Mouse (Mus musculus): ENCODE results near the gene Lrch1. TPM values are rescaled to one million over a fixed set of nuclear protein-coding genes. Genes with fewer than 3 reads are reported as not detected.
A peak's percentile ranks its signal among the peaks of the same experiment; 100 is the strongest.

Gene Lrch1
- polyA plus RNA-seq, 1 experiment from 2014 or later = 10.1 TPM

- Histone ChIP-seq H3K9ac (replicated peaks; ENCODE audit: low read length) (no peak overlapping the region), H3K4me2 (ENCODE audit: low read depth, low read length) (no peak overlapping the region), H3K36me3 (replicated peaks; ENCODE audit: control insufficient read depth, insufficient read depth, low read depth, low read length) (no peaks in the 10 kb centered on the region), H3K27ac (replicated peaks; ENCODE audit: low read depth, low read length) (no peak overlapping the region), H3K4me1 (ENCODE audit: control insufficient read depth, insufficient read depth, low read length) (peaks cover 4% of the 10 kb centered on the region; the same call in 1 of the 2 replicates), H3K9me3 (replicated peaks; ENCODE audit: control insufficient read depth, low read length) (no peaks in the 10 kb centered on the region), H3K27me3 (ENCODE audit: control insufficient read depth, insufficient read depth, low read length) (no peaks in the 10 kb centered on the region), H3K4me3 (ENCODE audit: low read depth, low read length) (no peak overlapping the region)
- DNase-seq (ENCODE audit: low spot score) = no peak
- ATAC-seq (replicated peaks; ENCODE audit: insufficient number of reproducible peaks, low FRiP score, low TSS enrichment, low read depth) = no peak; the same call in 1 of the 2 replicates
- WGBS = 80% methylated on average over 8 of the region's 8 CpGs
Observed at GRCm38 (mm10) chr14:74909021-74909420, 38.7 kb downstream of the Lrch1 start.

GRCm38 (mm10) chr14:74908250-74908649 is 39.4 kb downstream of the Lrch1 start:
- Histone ChIP-seq H3K27ac (replicated peaks; ENCODE audit: low read depth, low read length) (no peak overlapping the region), H3K4me2 (ENCODE audit: low read depth, low read length) (no peak overlapping the region), H3K4me3 (ENCODE audit: low read depth, low read length) (no peak overlapping the region), H3K4me1 (ENCODE audit: control insufficient read depth, insufficient read depth, low read length) (no peaks in the 10 kb centered on the region), H3K9ac (replicated peaks; ENCODE audit: low read length) (no peak overlapping the region), H3K27me3 (ENCODE audit: control insufficient read depth, insufficient read depth, low read length) (no peaks in the 10 kb centered on the region), H3K36me3 (replicated peaks; ENCODE audit: control insufficient read depth, insufficient read depth, low read depth, low read length) (no peaks in the 10 kb centered on the region), H3K9me3 (replicated peaks; ENCODE audit: control insufficient read depth, low read length) (no peaks in the 10 kb centered on the region)
- WGBS = 96% methylated on average over 6 of the region's 6 CpGs
- DNase-seq (ENCODE audit: low spot score) = no peak
- ATAC-seq (replicated peaks; ENCODE audit: insufficient number of reproducible peaks, low FRiP score, low TSS enrichment, low read depth) = no peak

GRCm38 (mm10) chr14:74907706-74908105 is 40.0 kb downstream of the Lrch1 start:
- H3K4me3 ChIP-seq (ENCODE audit: low read depth, low read length) = no peak overlapping the region
- H3K4me2 ChIP-seq (ENCODE audit: low read depth, low read length) = no peak overlapping the region
- H3K27me3 ChIP-seq (ENCODE audit: control insufficient read depth, insufficient read depth, low read length) = no peaks in the 10 kb centered on the region
- no peak overlapping the region for H3K27ac ChIP-seq (replicated peaks; ENCODE audit: low read depth, low read length)
- no peak for ATAC-seq (replicated peaks; ENCODE audit: insufficient number of reproducible peaks, low FRiP score, low TSS enrichment, low read depth)
- H3K4me1 ChIP-seq (ENCODE audit: control insufficient read depth, insufficient read depth, low read length) = no peaks in the 10 kb centered on the region
- no peaks in the 10 kb centered on the region for H3K36me3 ChIP-seq (replicated peaks; ENCODE audit: control insufficient read depth, insufficient read depth, low read depth, low read length)
- H3K9me3 ChIP-seq (replicated peaks; ENCODE audit: control insufficient read depth, low read length) = no peaks in the 10 kb centered on the region
- no peak overlapping the region for H3K9ac ChIP-seq (replicated peaks; ENCODE audit: low read length)
- no peak for DNase-seq (ENCODE audit: low spot score)
- 92% methylated on average over 8 of the region's 8 CpGs for WGBS

GRCm38 (mm10) chr14:74905990-74906389 is 41.7 kb downstream of the Lrch1 start:
- H3K36me3 ChIP-seq (replicated peaks; ENCODE audit: control insufficient read depth, insufficient read depth, low read depth, low read length) = no peaks in the 10 kb centered on the region
- no peaks in the 10 kb centered on the region for H3K4me1 ChIP-seq (ENCODE audit: control insufficient read depth, insufficient read depth, low read length)
- DNase-seq (ENCODE audit: low spot score) = no peak
- 78% methylated on average over 3 of the region's 3 CpGs for WGBS
- no peaks in the 10 kb centered on the region for H3K9me3 ChIP-seq (replicated peaks; ENCODE audit: control insufficient read depth, low read length)
- H3K4me3 ChIP-seq (ENCODE audit: low read depth, low read length) = no peak overlapping the region
- no peak overlapping the region for H3K9ac ChIP-seq (replicated peaks; ENCODE audit: low read length)
- no peak overlapping the region for H3K4me2 ChIP-seq (ENCODE audit: low read depth, low read length)
- ATAC-seq (replicated peaks; ENCODE audit: insufficient number of reproducible peaks, low FRiP score, low TSS enrichment, low read depth) = no peak
- H3K27me3 ChIP-seq (ENCODE audit: control insufficient read depth, insufficient read depth, low read length) = no peaks in the 10 kb centered on the region
- no peak overlapping the region for H3K27ac ChIP-seq (replicated peaks; ENCODE audit: low read depth, low read length)

GRCm38 (mm10) chr14:74904442-74904841 is 43.2 kb downstream of the Lrch1 start:
- Histone ChIP-seq H3K36me3 (replicated peaks; ENCODE audit: control insufficient read depth, insufficient read depth, low read depth, low read length) (no peaks in the 10 kb centered on the region), H3K27ac (replicated peaks; ENCODE audit: low read depth, low read length) (no peak overlapping the region), H3K4me1 (ENCODE audit: control insufficient read depth, insufficient read depth, low read length) (no peaks in the 10 kb centered on the region), H3K9me3 (replicated peaks; ENCODE audit: control insufficient read depth, low read length) (no peaks in the 10 kb centered on the region), H3K27me3 (ENCODE audit: control insufficient read depth, insufficient read depth, low read length) (no peaks in the 10 kb centered on the region), H3K4me3 (ENCODE audit: low read depth, low read length) (no peak overlapping the region), H3K9ac (replicated peaks; ENCODE audit: low read length) (no peak overlapping the region), H3K4me2 (ENCODE audit: low read depth, low read length) (no peak overlapping the region)
- DNase-seq (ENCODE audit: low spot score) (no peak), ATAC-seq (replicated peaks; ENCODE audit: insufficient number of reproducible peaks, low FRiP score, low TSS enrichment, low read depth) (no peak)
- WGBS = 82% methylated on average over 5 of the region's 5 CpGs

GRCm38 (mm10) chr14:74903047-74903446 is 44.6 kb downstream of the Lrch1 start:
- H3K36me3 ChIP-seq (replicated peaks; ENCODE audit: control insufficient read depth, insufficient read depth, low read depth, low read length) = no peaks in the 10 kb centered on the region
- ATAC-seq (replicated peaks; ENCODE audit: insufficient number of reproducible peaks, low FRiP score, low TSS enrichment, low read depth) (no peak), DNase-seq (ENCODE audit: low spot score) (no peak)
- H3K27ac ChIP-seq (replicated peaks; ENCODE audit: low read depth, low read length) = no peak overlapping the region
- no peaks in the 10 kb centered on the region for H3K9me3 ChIP-seq (replicated peaks; ENCODE audit: control insufficient read depth, low read length)
- H3K27me3 ChIP-seq (ENCODE audit: control insufficient read depth, insufficient read depth, low read length) = no peaks in the 10 kb centered on the region
- no peak overlapping the region for H3K4me2 ChIP-seq (ENCODE audit: low read depth, low read length)
- WGBS = 78% methylated on average over 4 of the region's 4 CpGs
- no peaks in the 10 kb centered on the region for H3K4me1 ChIP-seq (ENCODE audit: control insufficient read depth, insufficient read depth, low read length)
- H3K4me3 ChIP-seq (ENCODE audit: low read depth, low read length) = no peak overlapping the region
- H3K9ac ChIP-seq (replicated peaks; ENCODE audit: low read length) = no peak overlapping the region

- H3K4me2 ChIP-seq (ENCODE audit: low read depth, low read length) = no peak overlapping the region
- no peaks in the 10 kb centered on the region for H3K36me3 ChIP-seq (replicated peaks; ENCODE audit: control insufficient read depth, insufficient read depth, low read depth, low read length)
- ATAC-seq (replicated peaks; ENCODE audit: insufficient number of reproducible peaks, low FRiP score, low TSS enrichment, low read depth) (0 out of 2 replicates have a peak, but pooled peaks have one; percentile 23), DNase-seq (ENCODE audit: low spot score) (no peak)
- H3K9me3 ChIP-seq (replicated peaks; ENCODE audit: control insufficient read depth, low read length) = no peaks in the 10 kb centered on the region
- WGBS = 73% methylated on average over 8 of the region's 8 CpGs
- no peaks in the 10 kb centered on the region for H3K4me1 ChIP-seq (ENCODE audit: control insufficient read depth, insufficient read depth, low read length)
- no peak overlapping the region for H3K27ac ChIP-seq (replicated peaks; ENCODE audit: low read depth, low read length)
- H3K27me3 ChIP-seq (ENCODE audit: control insufficient read depth, insufficient read depth, low read length) = no peaks in the 10 kb centered on the region
- H3K9ac ChIP-seq (replicated peaks; ENCODE audit: low read length) = no peak overlapping the region
- no peak overlapping the region for H3K4me3 ChIP-seq (ENCODE audit: low read depth, low read length)
Observed at GRCm38 (mm10) chr14:74900705-74901369, 46.8 kb downstream of the Lrch1 start.

- H3K9ac ChIP-seq (replicated peaks; ENCODE audit: low read length) = no peak overlapping the region
- no peaks in the 10 kb centered on the region for H3K27me3 ChIP-seq (ENCODE audit: control insufficient read depth, insufficient read depth, low read length)
- WGBS = 75% methylated on average over 13 of the region's 13 CpGs
- no peak overlapping the region for H3K4me3 ChIP-seq (ENCODE audit: low read depth, low read length)
- no peaks in the 10 kb centered on the region for H3K4me1 ChIP-seq (ENCODE audit: control insufficient read depth, insufficient read depth, low read length)
- no peaks in the 10 kb centered on the region for H3K9me3 ChIP-seq (replicated peaks; ENCODE audit: control insufficient read depth, low read length)
- H3K27ac ChIP-seq (replicated peaks; ENCODE audit: low read depth, low read length) = no peak overlapping the region
- DNase-seq (ENCODE audit: low spot score) (no peak), ATAC-seq (replicated peaks; ENCODE audit: insufficient number of reproducible peaks, low FRiP score, low TSS enrichment, low read depth) (no peak)
- no peak overlapping the region for H3K4me2 ChIP-seq (ENCODE audit: low read depth, low read length)
- H3K36me3 ChIP-seq (replicated peaks; ENCODE audit: control insufficient read depth, insufficient read depth, low read depth, low read length) = no peaks in the 10 kb centered on the region
Observed at GRCm38 (mm10) chr14:74899953-74900704, 47.5 kb downstream of the Lrch1 start.
